Mouse (Mus musculus): ENCODE data around the gene Cks2. TPM values are rescaled to one million over a fixed set of nuclear protein-coding genes. Genes with fewer than 3 reads are reported as not detected.

Cks2 gene
- polyA plus RNA-seq, 1 experiment: 95.1 TPM

- Histone ChIP-seq H3K27me3 (ENCODE audit: control insufficient read depth, insufficient read depth, insufficient read length) (no peaks in the 10 kb centered on the region), H3K4me2 (ENCODE audit: low read depth) (no peak overlapping the region), H3ac (ENCODE audit: control insufficient read depth, insufficient read length) (no peak overlapping the region), H3K79me2 (ENCODE audit: control insufficient read depth, insufficient read depth) (no peaks in the 10 kb centered on the region), H3K4me3 (no peak overlapping the region), H3K36me3 (ENCODE audit: control insufficient read depth, insufficient read depth) (peaks cover 29% of the 10 kb centered on the region)
- no peak for TF ChIP-seq USF1 (IDR thresholded peaks at IDR 0.05; ENCODE audit: low read depth)
- TF ChIP-seq MYOG (IDR thresholded peaks at IDR 0.05; ENCODE audit: control insufficient read depth in 1 of 3, insufficient read depth in 1 of 3, insufficient read length in 2 of 3, low read depth in 2 of 3): no peak
- TF ChIP-seq POLR2AphosphoS2 (IDR thresholded peaks at IDR 0.05; ENCODE audit: insufficient read length, low read depth): no peak
- TF ChIP-seq TCF3 (IDR thresholded peaks at IDR 0.05; ENCODE audit: insufficient read length, low read depth): no peak
- no peak for TF ChIP-seq POLR2A (IDR thresholded peaks at IDR 0.05; ENCODE audit: insufficient read length, low read depth)
- no peak for TF ChIP-seq MYOD1 (IDR thresholded peaks at IDR 0.05; ENCODE audit: control insufficient read depth in 1 of 3, insufficient read length in 2 of 3, low read depth in 2 of 3)
- TF ChIP-seq TCF12 (IDR thresholded peaks at IDR 0.05; ENCODE audit: insufficient read depth, poor library complexity, severe bottlenecking): no peak
- TF ChIP-seq CEBPB (IDR thresholded peaks at IDR 0.05; ENCODE audit: insufficient read depth, poor library complexity, severe bottlenecking): no peak
- no peak for TF ChIP-seq REST (IDR thresholded peaks at IDR 0.05; ENCODE audit: insufficient read depth, insufficient read length)
- no peak for TF ChIP-seq E2F4 (IDR thresholded peaks at IDR 0.05; ENCODE audit: insufficient read depth)
- TF ChIP-seq MAX (IDR thresholded peaks at IDR 0.05; ENCODE audit: low read depth): no peak
- no peak for TF ChIP-seq SRF (IDR thresholded peaks at IDR 0.05; ENCODE audit: control insufficient read depth, insufficient read length, low read depth)
Observed at GRCm38 (mm10) chr13:51685290-51685966, 40.4 kb downstream of the Cks2 start.

GRCm38 (mm10) chr13:51686966-51687365, 41.9 kb downstream of the Cks2 start:
- H3K4me2 ChIP-seq (ENCODE audit: low read depth): no peak overlapping the region
- H3K79me2 ChIP-seq (ENCODE audit: control insufficient read depth, insufficient read depth): no peaks in the 10 kb centered on the region
- no peaks in the 10 kb centered on the region for H3K27me3 ChIP-seq (ENCODE audit: control insufficient read depth, insufficient read depth, insufficient read length)
- H3K36me3 ChIP-seq (ENCODE audit: control insufficient read depth, insufficient read depth): peaks cover 22% of the 10 kb centered on the region
- H3ac ChIP-seq (ENCODE audit: control insufficient read depth, insufficient read length): no peak overlapping the region
- TF ChIP-seq E2F4 (IDR thresholded peaks at IDR 0.05; ENCODE audit: insufficient read depth) (no peak), SRF (IDR thresholded peaks at IDR 0.05; ENCODE audit: control insufficient read depth, insufficient read length, low read depth) (no peak), POLR2A (IDR thresholded peaks at IDR 0.05; ENCODE audit: insufficient read length, low read depth) (no peak), MYOD1 (IDR thresholded peaks at IDR 0.05; ENCODE audit: control insufficient read depth in 1 of 3, insufficient read length in 2 of 3, low read depth in 2 of 3) (no peak), MYOG (IDR thresholded peaks at IDR 0.05; ENCODE audit: control insufficient read depth in 1 of 3, insufficient read depth in 1 of 3, insufficient read length in 2 of 3, low read depth in 2 of 3) (no peak), TCF3 (IDR thresholded peaks at IDR 0.05; ENCODE audit: insufficient read length, low read depth) (no peak), REST (IDR thresholded peaks at IDR 0.05; ENCODE audit: insufficient read depth, insufficient read length) (no peak), USF1 (IDR thresholded peaks at IDR 0.05; ENCODE audit: low read depth) (no peak), MAX (IDR thresholded peaks at IDR 0.05; ENCODE audit: low read depth) (no peak), POLR2AphosphoS2 (IDR thresholded peaks at IDR 0.05; ENCODE audit: insufficient read length, low read depth) (no peak)
- no peak overlapping the region for H3K4me3 ChIP-seq

- Histone ChIP-seq H3K4me2 (ENCODE audit: low read depth) (no peak overlapping the region), H3K36me3 (ENCODE audit: control insufficient read depth, insufficient read depth) (peaks cover 13% of the 10 kb centered on the region)
Observed at GRCm38 (mm10) chr13:51688688-51689087, 43.7 kb downstream of the Cks2 start.

GRCm38 (mm10) chr13:51696481-51696880, 51.4 kb downstream of the Cks2 start:
- no peaks in the 10 kb centered on the region for H3K79me2 ChIP-seq (ENCODE audit: control insufficient read depth, insufficient read depth)
- no peak for TF ChIP-seq SRF (IDR thresholded peaks at IDR 0.05; ENCODE audit: control insufficient read depth, insufficient read length, low read depth)
- no peak for TF ChIP-seq TCF3 (IDR thresholded peaks at IDR 0.05; ENCODE audit: insufficient read length, low read depth)
- no peak for TF ChIP-seq REST (IDR thresholded peaks at IDR 0.05; ENCODE audit: insufficient read depth, insufficient read length)
- TF ChIP-seq MYOG (IDR thresholded peaks at IDR 0.05; ENCODE audit: control insufficient read depth in 1 of 3, insufficient read depth in 1 of 3, insufficient read length in 2 of 3, low read depth in 2 of 3): no peak

More at GRCm38 (mm10) chr13:51688688-51689087, 43.7 kb downstream of the Cks2 start:
- Histone ChIP-seq H3K4me3 (no peak overlapping the region), H3K27me3 (ENCODE audit: control insufficient read depth, insufficient read depth, insufficient read length) (no peaks in the 10 kb centered on the region), H3K79me2 (ENCODE audit: control insufficient read depth, insufficient read depth) (no peaks in the 10 kb centered on the region), H3ac (ENCODE audit: control insufficient read depth, insufficient read length) (no peak overlapping the region)
- TF ChIP-seq POLR2AphosphoS2 (IDR thresholded peaks at IDR 0.05; ENCODE audit: insufficient read length, low read depth) (no peak), SRF (IDR thresholded peaks at IDR 0.05; ENCODE audit: control insufficient read depth, insufficient read length, low read depth) (no peak), MYOD1 (IDR thresholded peaks at IDR 0.05; ENCODE audit: control insufficient read depth in 1 of 3, insufficient read length in 2 of 3, low read depth in 2 of 3) (no peak), TCF3 (IDR thresholded peaks at IDR 0.05; ENCODE audit: insufficient read length, low read depth) (no peak), TCF12 (IDR thresholded peaks at IDR 0.05; ENCODE audit: insufficient read depth, poor library complexity, severe bottlenecking) (no peak), MAX (IDR thresholded peaks at IDR 0.05; ENCODE audit: low read depth) (no peak), POLR2A (IDR thresholded peaks at IDR 0.05; ENCODE audit: insufficient read length, low read depth) (no peak), CEBPB (IDR thresholded peaks at IDR 0.05; ENCODE audit: insufficient read depth, poor library complexity, severe bottlenecking) (no peak), REST (IDR thresholded peaks at IDR 0.05; ENCODE audit: insufficient read depth, insufficient read length) (no peak), USF1 (IDR thresholded peaks at IDR 0.05; ENCODE audit: low read depth) (no peak), MYOG (IDR thresholded peaks at IDR 0.05; ENCODE audit: control insufficient read depth in 1 of 3, insufficient read depth in 1 of 3, insufficient read length in 2 of 3, low read depth in 2 of 3) (no peak), E2F4 (IDR thresholded peaks at IDR 0.05; ENCODE audit: insufficient read depth) (no peak)

More at GRCm38 (mm10) chr13:51696481-51696880, 51.4 kb downstream of the Cks2 start:
- Histone ChIP-seq H3K36me3 (ENCODE audit: control insufficient read depth, insufficient read depth) (no peaks in the 10 kb centered on the region), H3ac (ENCODE audit: control insufficient read depth, insufficient read length) (no peak overlapping the region), H3K4me3 (no peak overlapping the region), H3K4me2 (ENCODE audit: low read depth) (no peak overlapping the region), H3K27me3 (ENCODE audit: control insufficient read depth, insufficient read depth, insufficient read length) (no peaks in the 10 kb centered on the region)

All from myocyte (in vitro differentiated cells).